Mouse (Mus musculus): ENCODE results near the gene Gdap1l1. TPM values are rescaled to one million over a fixed set of nuclear protein-coding genes. Genes with fewer than 3 reads are reported as not detected.

The Gdap1l1 gene
- polyA plus RNA-seq, 1 experiment, result 0.43 TPM

DNA sequence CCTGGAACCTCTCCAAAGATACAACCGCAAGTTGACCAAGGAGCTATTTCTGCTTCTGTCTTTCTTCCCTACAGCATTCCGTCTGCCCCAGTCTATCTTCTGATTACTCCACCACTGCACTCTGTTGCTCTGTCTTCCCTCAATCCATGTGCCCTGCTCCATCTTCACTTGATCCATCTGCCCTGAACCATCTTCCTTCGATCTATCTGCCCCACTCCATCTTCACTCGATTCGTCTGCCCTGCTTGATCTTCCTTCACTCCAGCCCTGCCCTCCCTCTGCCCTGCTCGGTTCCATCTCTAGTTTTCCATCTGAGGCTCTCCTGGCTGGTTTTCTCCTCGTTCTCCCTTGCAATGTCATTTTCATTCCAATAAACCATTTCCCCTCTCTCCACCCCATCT, 64.9 kb downstream of the Gdap1l1 start:
- no peak overlapping the region for H3K4me3 ChIP-seq
- peaks cover 54% of the 10 kb centered on the region for H3K27me3 ChIP-seq (ENCODE audit: control insufficient read depth, insufficient read depth, insufficient read length)
- TF ChIP-seq USF1 (IDR thresholded peaks at IDR 0.05; ENCODE audit: low read depth) (no peak), MYOD1 (IDR thresholded peaks at IDR 0.05; ENCODE audit: control insufficient read depth in 1 of 3, insufficient read length in 2 of 3, low read depth in 2 of 3) (no peak), CEBPB (IDR thresholded peaks at IDR 0.05; ENCODE audit: insufficient read depth, poor library complexity, severe bottlenecking) (no peak), POLR2A (IDR thresholded peaks at IDR 0.05; ENCODE audit: insufficient read length, low read depth) (no peak), TCF3 (IDR thresholded peaks at IDR 0.05; ENCODE audit: insufficient read length, low read depth) (no peak), SRF (IDR thresholded peaks at IDR 0.05; ENCODE audit: control insufficient read depth, insufficient read length, low read depth) (no peak), TCF12 (IDR thresholded peaks at IDR 0.05; ENCODE audit: insufficient read depth, poor library complexity, severe bottlenecking) (no peak), POLR2AphosphoS2 (IDR thresholded peaks at IDR 0.05; ENCODE audit: insufficient read length, low read depth) (no peak), MAX (IDR thresholded peaks at IDR 0.05; ENCODE audit: low read depth) (no peak), E2F4 (IDR thresholded peaks at IDR 0.05; ENCODE audit: insufficient read depth) (no peak), REST (IDR thresholded peaks at IDR 0.05; ENCODE audit: insufficient read depth, insufficient read length) (no peak), MYOG (IDR thresholded peaks at IDR 0.05; ENCODE audit: control insufficient read depth in 1 of 3, insufficient read depth in 1 of 3, insufficient read length in 2 of 3, low read depth in 2 of 3) (no peak)
- no peak overlapping the region for H3K4me2 ChIP-seq (ENCODE audit: low read depth)
- H3K36me3 ChIP-seq (ENCODE audit: control insufficient read depth, insufficient read depth), result no peaks in the 10 kb centered on the region
- no peaks in the 10 kb centered on the region for H3K79me2 ChIP-seq (ENCODE audit: control insufficient read depth, insufficient read depth)
- no peak overlapping the region for H3ac ChIP-seq (ENCODE audit: control insufficient read depth, insufficient read length)

Other genes with a start within 250 kb of the Gdap1l1 start
- 0.05 TPM for gene Tox2, start 235.4 kb upstream of the Gdap1l1 start, polyA plus RNA-seq (2012; fragmentation: generic; extraction: Trizol)
- gene Jph2, start 40.5 kb upstream of the Gdap1l1 start, polyA plus RNA-seq (2012; fragmentation: generic; extraction: Trizol), result 217 TPM
- 30.3 TPM for gene Oser1, start 13.8 kb upstream of the Gdap1l1 start, polyA plus RNA-seq (2012; fragmentation: generic; extraction: Trizol)
- gene Fitm2, start 34.2 kb downstream of the Gdap1l1 start, polyA plus RNA-seq (2012; fragmentation: generic; extraction: Trizol), result 24.6 TPM
- gene R3hdml, start 53.8 kb downstream of the Gdap1l1 start, polyA plus RNA-seq (2012; fragmentation: generic; extraction: Trizol), result 44.0 TPM
- gene Hnf4a, start 68.3 kb downstream of the Gdap1l1 start, polyA plus RNA-seq (2012; fragmentation: generic; extraction: Trizol), result not detected
- gene Ttpal, start 163.8 kb downstream of the Gdap1l1 start, polyA plus RNA-seq (2012; fragmentation: generic; extraction: Trizol), result 20.2 TPM
- 88.9 TPM for gene Serinc3, start 206.7 kb downstream of the Gdap1l1 start, polyA plus RNA-seq (2012; fragmentation: generic; extraction: Trizol)
- gene Pkig, start 219.9 kb downstream of the Gdap1l1 start, polyA plus RNA-seq (2012; fragmentation: generic; extraction: Trizol), result 799 TPM

Data from myocyte (in vitro differentiated cells).